Mouse (Mus musculus): ENCODE measurements around the gene Slc25a21. TPM values are rescaled to one million over a fixed set of nuclear protein-coding genes. Genes with fewer than 3 reads are reported as not detected.

Gene Slc25a21
- polyA plus RNA-seq, 1 experiment: 5.0 TPM

DNA sequence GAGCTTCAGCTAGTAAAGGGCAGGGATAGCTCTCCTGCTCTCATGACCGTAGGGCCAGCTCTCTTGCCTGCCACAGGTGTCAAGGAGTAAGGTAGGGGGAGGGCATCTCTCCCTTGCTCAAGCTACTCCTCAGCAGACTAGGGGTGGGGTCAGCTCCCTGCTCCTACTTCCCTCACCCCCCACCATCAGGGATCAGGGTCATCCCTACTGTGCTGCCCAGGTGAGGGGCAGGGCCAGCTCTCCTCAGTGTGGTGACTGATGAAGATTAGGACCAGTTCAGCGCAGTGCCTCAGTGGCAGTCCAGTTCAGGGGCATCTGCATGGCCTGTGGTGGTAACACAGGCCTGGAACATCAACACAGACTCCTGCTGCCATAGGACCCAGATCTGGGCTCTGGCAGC lies 376.7 kb downstream of the Slc25a21 start:
- no peak for TF ChIP-seq POLR2A (IDR thresholded peaks at IDR 0.05; ENCODE audit: low read depth, low read length)
- no peak for TF ChIP-seq CTCF (conservative IDR thresholded peaks at IDR 0.05; ENCODE audit: insufficient read depth, insufficient read length, low read depth, low read length)
- Histone ChIP-seq H3K4me3 (ENCODE audit: insufficient read depth, low read depth, low read length) (no peak overlapping the region), H3K27me3 (replicated peaks; ENCODE audit: control insufficient read depth, insufficient read depth, low read length) (no peaks in the 10 kb centered on the region), H3K4me1 (ENCODE audit: control insufficient read depth, insufficient read depth, low read length) (no peaks in the 10 kb centered on the region), H3K27ac (ENCODE audit: insufficient read depth, low read depth, low read length) (no peak overlapping the region), H3K36me3 (ENCODE audit: control insufficient read depth, insufficient read depth, low read length) (no peaks in the 10 kb centered on the region)
- no peak for DNase-seq
- 85% methylated on average over 2 of the region's 2 CpGs for WGBS

DNA sequence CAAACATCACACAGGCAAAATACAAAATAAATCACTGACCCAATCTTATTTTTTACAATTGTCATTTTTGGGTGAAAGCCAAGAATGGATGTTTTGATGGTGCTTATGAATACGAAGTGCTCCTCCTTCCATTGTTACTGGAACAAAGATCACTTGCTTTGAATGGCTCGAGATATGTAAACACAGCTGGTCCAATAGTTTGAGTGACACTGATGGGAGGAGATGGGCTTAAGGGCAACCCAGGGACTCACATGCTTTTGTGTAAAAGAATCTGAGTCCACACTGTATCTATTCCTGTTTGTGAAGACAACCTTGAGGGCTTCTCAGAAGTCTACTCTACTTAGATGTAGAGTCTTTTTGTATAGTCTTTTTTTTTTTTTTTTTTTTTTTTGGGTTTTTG lies 389.8 kb downstream of the Slc25a21 start:
- no peak overlapping the region for H3K4me3 ChIP-seq (ENCODE audit: insufficient read depth, low read depth, low read length)
- H3K36me3 ChIP-seq (ENCODE audit: control insufficient read depth, insufficient read depth, low read length): no peaks in the 10 kb centered on the region
- no peak overlapping the region for H3K27ac ChIP-seq (ENCODE audit: insufficient read depth, low read depth, low read length)
- 58% methylated on average over 2 of the region's 2 CpGs for WGBS
- DNase-seq: no peak
- TF ChIP-seq POLR2A (IDR thresholded peaks at IDR 0.05; ENCODE audit: low read depth, low read length) (no peak), CTCF (conservative IDR thresholded peaks at IDR 0.05; ENCODE audit: insufficient read depth, insufficient read length, low read depth, low read length) (no peak)
- no peaks in the 10 kb centered on the region for H3K4me1 ChIP-seq (ENCODE audit: control insufficient read depth, insufficient read depth, low read length)
- no peaks in the 10 kb centered on the region for H3K27me3 ChIP-seq (replicated peaks; ENCODE audit: control insufficient read depth, insufficient read depth, low read length)

DNA sequence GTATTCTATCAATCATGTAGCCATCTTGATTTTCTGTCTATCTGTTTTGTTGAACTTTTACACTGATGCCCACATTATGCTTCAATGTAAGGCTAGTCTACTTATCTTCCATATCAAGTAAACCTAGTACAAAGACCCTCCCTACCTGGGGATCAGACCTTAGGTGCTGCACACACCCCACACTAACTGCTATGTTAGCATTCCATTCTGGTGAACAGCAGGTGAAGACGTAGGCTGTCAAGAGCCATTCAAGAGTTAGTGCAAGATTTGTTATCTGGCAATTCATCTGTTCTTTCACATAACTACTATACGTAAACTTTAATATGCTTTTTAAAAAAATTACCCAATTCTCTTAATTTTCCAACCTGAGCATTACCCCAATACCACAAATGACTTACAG lies 390.2 kb downstream of the Slc25a21 start:
- Histone ChIP-seq H3K27me3 (replicated peaks; ENCODE audit: control insufficient read depth, insufficient read depth, low read length) (no peaks in the 10 kb centered on the region), H3K36me3 (ENCODE audit: control insufficient read depth, insufficient read depth, low read length) (no peaks in the 10 kb centered on the region), H3K4me1 (ENCODE audit: control insufficient read depth, insufficient read depth, low read length) (no peaks in the 10 kb centered on the region), H3K4me3 (ENCODE audit: insufficient read depth, low read depth, low read length) (no peak overlapping the region), H3K27ac (ENCODE audit: insufficient read depth, low read depth, low read length) (no peak overlapping the region)
- WGBS: 84% methylated on average over 2 of the region's 2 CpGs
- no peak for DNase-seq
- TF ChIP-seq CTCF (conservative IDR thresholded peaks at IDR 0.05; ENCODE audit: insufficient read depth, insufficient read length, low read depth, low read length) (no peak), POLR2A (IDR thresholded peaks at IDR 0.05; ENCODE audit: low read depth, low read length) (no peak)

DNA sequence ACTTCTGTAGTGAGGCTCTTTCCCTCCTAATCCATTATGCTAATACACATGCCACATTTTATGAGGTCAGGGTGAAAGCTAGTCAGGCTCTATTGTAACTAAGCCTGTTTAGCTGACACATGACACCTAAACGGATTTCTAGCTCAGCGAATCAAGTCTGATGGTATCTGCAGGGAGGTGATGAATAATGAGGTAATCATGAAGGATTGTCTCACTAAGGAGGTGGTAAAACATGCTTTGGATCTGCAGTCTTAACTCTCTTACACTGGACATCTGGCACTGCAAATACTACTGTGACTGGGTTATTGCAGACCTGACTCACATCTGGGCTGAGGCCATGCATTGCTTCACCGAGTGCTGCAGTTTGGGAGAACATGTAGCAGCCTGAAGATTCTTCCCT lies 392.8 kb downstream of the Slc25a21 start:
- TF ChIP-seq CTCF (conservative IDR thresholded peaks at IDR 0.05; ENCODE audit: insufficient read depth, insufficient read length, low read depth, low read length) (no peak), POLR2A (IDR thresholded peaks at IDR 0.05; ENCODE audit: low read depth, low read length) (no peak)
- Histone ChIP-seq H3K27ac (ENCODE audit: insufficient read depth, low read depth, low read length) (no peak overlapping the region), H3K27me3 (replicated peaks; ENCODE audit: control insufficient read depth, insufficient read depth, low read length) (no peaks in the 10 kb centered on the region)

DNA sequence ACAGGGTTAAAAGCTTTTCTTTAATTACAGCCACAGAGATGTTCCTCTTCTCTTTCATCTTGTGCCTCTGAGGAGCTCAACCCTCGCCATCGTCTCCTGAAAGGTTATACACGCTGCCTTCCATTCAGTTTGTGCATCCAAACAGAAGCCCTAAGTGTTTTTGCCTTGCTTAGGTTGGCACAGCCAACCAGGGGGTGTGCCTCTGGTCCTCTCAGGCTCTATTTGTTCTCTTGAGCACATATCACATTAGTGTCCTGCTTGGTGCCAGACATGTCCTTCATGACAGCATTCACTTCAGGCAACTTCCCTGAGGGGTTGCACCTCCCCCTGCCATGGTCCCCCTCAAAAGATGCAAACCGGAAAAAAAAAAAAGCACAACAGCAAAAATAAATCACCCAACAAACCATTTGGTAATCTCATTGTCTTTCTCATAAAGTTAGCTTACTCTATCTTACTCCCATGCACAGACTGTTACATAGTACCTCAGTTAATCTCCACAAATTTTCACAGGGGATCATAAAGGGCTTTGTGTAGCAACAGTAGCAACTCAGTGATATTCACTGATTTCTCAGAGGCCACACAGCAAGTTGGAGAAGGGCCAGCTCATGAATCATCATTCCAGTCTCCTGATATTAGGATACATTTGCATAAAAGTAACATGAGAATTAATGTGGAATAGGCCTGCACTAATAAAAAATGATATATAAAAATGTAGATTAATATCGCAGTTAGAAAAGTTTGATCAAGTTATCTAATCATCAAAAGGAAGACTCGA lies 398.4 kb downstream of the Slc25a21 start:
- H3K4me1 ChIP-seq (ENCODE audit: control insufficient read depth, insufficient read depth, low read length): no peaks in the 10 kb centered on the region
- DNase-seq: no peak
- H3K4me3 ChIP-seq (ENCODE audit: insufficient read depth, low read depth, low read length): no peak overlapping the region
- no peaks in the 10 kb centered on the region for H3K36me3 ChIP-seq (ENCODE audit: control insufficient read depth, insufficient read depth, low read length)
- no peak overlapping the region for H3K27ac ChIP-seq (ENCODE audit: insufficient read depth, low read depth, low read length)
- no peaks in the 10 kb centered on the region for H3K27me3 ChIP-seq (replicated peaks; ENCODE audit: control insufficient read depth, insufficient read depth, low read length)
- 81% methylated on average over 6 of the region's 6 CpGs for WGBS
- TF ChIP-seq CTCF (conservative IDR thresholded peaks at IDR 0.05; ENCODE audit: insufficient read depth, insufficient read length, low read depth, low read length) (no peak), POLR2A (IDR thresholded peaks at IDR 0.05; ENCODE audit: low read depth, low read length) (no peak)

More for the DNA sequence above, 392.8 kb downstream of the Slc25a21 start:
- no peak overlapping the region for H3K4me3 ChIP-seq (ENCODE audit: insufficient read depth, low read depth, low read length)
- 23% methylated on average over 3 of the region's 3 CpGs for WGBS
- H3K36me3 ChIP-seq (ENCODE audit: control insufficient read depth, insufficient read depth, low read length): no peaks in the 10 kb centered on the region
- no peak for DNase-seq
- H3K4me1 ChIP-seq (ENCODE audit: control insufficient read depth, insufficient read depth, low read length): no peaks in the 10 kb centered on the region

DNA sequence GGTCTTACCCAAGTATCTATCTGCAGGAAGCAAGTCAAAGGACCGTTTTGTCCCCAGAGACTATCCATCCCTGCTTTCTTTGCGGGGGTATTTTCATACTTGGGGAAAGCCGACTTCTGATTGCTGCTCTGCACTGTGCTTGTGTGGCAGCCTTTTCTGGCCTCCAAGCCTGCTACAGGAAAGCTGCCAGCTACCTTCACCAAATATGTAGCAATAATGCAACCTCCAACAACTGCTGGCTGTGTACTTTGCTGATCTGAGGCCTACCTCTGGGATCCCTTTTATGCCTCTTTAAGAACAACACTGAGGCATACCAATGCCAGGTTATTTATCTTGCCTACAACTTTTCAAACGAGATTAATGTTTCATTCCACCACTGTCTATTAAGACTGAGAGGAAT lies 408.0 kb downstream of the Slc25a21 start:
- no peaks in the 10 kb centered on the region for H3K36me3 ChIP-seq (ENCODE audit: control insufficient read depth, insufficient read depth, low read length)
- no peak overlapping the region for H3K27ac ChIP-seq (ENCODE audit: insufficient read depth, low read depth, low read length)
- no peak overlapping the region for H3K4me3 ChIP-seq (ENCODE audit: insufficient read depth, low read depth, low read length)
- no peak for DNase-seq
- no peak for TF ChIP-seq CTCF (conservative IDR thresholded peaks at IDR 0.05; ENCODE audit: insufficient read depth, insufficient read length, low read depth, low read length)
- TF ChIP-seq POLR2A (IDR thresholded peaks at IDR 0.05; ENCODE audit: low read depth, low read length): no peak
- no peaks in the 10 kb centered on the region for H3K27me3 ChIP-seq (replicated peaks; ENCODE audit: control insufficient read depth, insufficient read depth, low read length)
- WGBS: 76% methylated on average over 4 of the region's 4 CpGs
- no peaks in the 10 kb centered on the region for H3K4me1 ChIP-seq (ENCODE audit: control insufficient read depth, insufficient read depth, low read length)

DNA sequence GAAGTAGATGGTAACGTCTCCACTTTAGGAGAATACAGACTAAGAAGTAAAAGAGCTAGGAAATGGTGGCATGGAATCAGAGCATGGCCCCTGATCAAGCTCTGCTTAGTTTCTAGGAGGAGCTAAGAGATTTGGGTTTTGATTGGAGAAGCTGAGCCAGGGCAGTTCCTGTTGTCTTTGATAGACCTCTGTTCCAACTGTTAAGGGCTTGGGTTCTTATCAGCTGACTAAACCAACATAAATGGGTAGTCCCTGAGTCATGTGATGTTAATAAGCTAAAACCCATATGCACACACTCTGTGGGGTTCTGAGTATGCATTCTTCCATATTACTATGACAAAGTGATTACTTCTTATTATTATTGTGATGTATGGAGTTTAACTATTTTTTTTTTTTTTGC lies 412.0 kb downstream of the Slc25a21 start:
- TF ChIP-seq POLR2A (IDR thresholded peaks at IDR 0.05; ENCODE audit: low read depth, low read length) (no peak), CTCF (conservative IDR thresholded peaks at IDR 0.05; ENCODE audit: insufficient read depth, insufficient read length, low read depth, low read length) (no peak)
- Histone ChIP-seq H3K4me1 (ENCODE audit: control insufficient read depth, insufficient read depth, low read length) (no peaks in the 10 kb centered on the region), H3K27ac (ENCODE audit: insufficient read depth, low read depth, low read length) (no peak overlapping the region), H3K36me3 (ENCODE audit: control insufficient read depth, insufficient read depth, low read length) (no peaks in the 10 kb centered on the region), H3K27me3 (replicated peaks; ENCODE audit: control insufficient read depth, insufficient read depth, low read length) (no peaks in the 10 kb centered on the region), H3K4me3 (ENCODE audit: insufficient read depth, low read depth, low read length) (no peak overlapping the region)
- WGBS: 81% methylated on average over 1 of the region's 1 CpGs
- no peak for DNase-seq

Measured in kidney, adult 2 months (tissue).